Mouse (Mus musculus): Measurements from ENCODE around the gene Scarf1.
"Not testable (repeated sequence)": the region's sequence is repeated elsewhere in the genome, so short reads cannot be mapped to it uniquely, and the experiment has no call there.

Gene Scarf1

GRCm38 (mm10) chr11:75537491-75538183, 24.3 kb downstream of the Scarf1 start:
- no peak for DNase-seq (ENCODE audit: low read depth, low spot score)

- no peak for DNase-seq (ENCODE audit: low read depth, low spot score)
Observed at GRCm38 (mm10) chr11:75538184-75538969, 25.0 kb downstream of the Scarf1 start.

- DNase-seq (ENCODE audit: low read depth, low spot score), result no peak
Observed at GRCm38 (mm10) chr11:75538970-75539299, 25.6 kb downstream of the Scarf1 start.

GRCm38 (mm10) chr11:75540209-75540608, 26.9 kb downstream of the Scarf1 start:
- DNase-seq (ENCODE audit: low read depth, low spot score), result no peak

- DNase-seq (ENCODE audit: low read depth, low spot score), result no peak
Observed at GRCm38 (mm10) chr11:75540710-75541581, 27.6 kb downstream of the Scarf1 start.

GRCm38 (mm10) chr11:75544713-75545112, 31.4 kb downstream of the Scarf1 start:
- DNase-seq (ENCODE audit: low read depth, low spot score), result no peak

GRCm38 (mm10) chr11:75546057-75546456, 32.7 kb downstream of the Scarf1 start:
- DNase-seq (ENCODE audit: low read depth, low spot score), result no peak

- DNase-seq (ENCODE audit: low read depth, low spot score), result no peak
Observed at GRCm38 (mm10) chr11:75549658-75550111, 36.3 kb downstream of the Scarf1 start.

- DNase-seq (ENCODE audit: low read depth, low spot score), result no peak
Observed at GRCm38 (mm10) chr11:75550200-75550946, 37.0 kb downstream of the Scarf1 start.

- no peak for DNase-seq (ENCODE audit: low read depth, low spot score)
Observed at GRCm38 (mm10) chr11:75551321-75551720, 38.0 kb downstream of the Scarf1 start.

- DNase-seq (ENCODE audit: low read depth, low spot score), result no peak
Observed at GRCm38 (mm10) chr11:75551961-75552441, 38.7 kb downstream of the Scarf1 start.

- DNase-seq (ENCODE audit: low read depth, low spot score), result no peak
Observed at GRCm38 (mm10) chr11:75552906-75553482, 39.7 kb downstream of the Scarf1 start.

- DNase-seq (ENCODE audit: low read depth, low spot score), result not testable (repeated sequence)
Observed at GRCm38 (mm10) chr11:75556006-75556405, 42.7 kb downstream of the Scarf1 start.

GRCm38 (mm10) chr11:75557142-75557541, 43.8 kb downstream of the Scarf1 start:
- DNase-seq (ENCODE audit: low read depth, low spot score), result no peak

- DNase-seq (ENCODE audit: low read depth, low spot score), result no peak
Observed at GRCm38 (mm10) chr11:75558101-75558500, 44.8 kb downstream of the Scarf1 start.

GRCm38 (mm10) chr11:75559870-75560504, 46.6 kb downstream of the Scarf1 start:
- no peak for DNase-seq (ENCODE audit: low read depth, low spot score)

GRCm38 (mm10) chr11:75560530-75561409, 47.4 kb downstream of the Scarf1 start:
- DNase-seq (ENCODE audit: low read depth, low spot score), result no peak

GRCm38 (mm10) chr11:75561410-75561791, 48.1 kb downstream of the Scarf1 start:
- DNase-seq (ENCODE audit: low read depth, low spot score), result no peak

- no peak for DNase-seq (ENCODE audit: low read depth, low spot score)
Observed at GRCm38 (mm10) chr11:75562840-75563239, 49.5 kb downstream of the Scarf1 start.
